Mouse (Mus musculus) brown adipose tissue, adult 24 weeks (tissue): ENCODE measurements around the gene Gm10337. TPM values are rescaled to one million over a fixed set of nuclear protein-coding genes. Genes with fewer than 3 reads are reported as not detected.

Experiments used
- H3K27ac ChIP-seq: fragments of 200-500 bp; replicated peaks from 2 replicates; pipeline ENCODE4 v1.5.1; 2012; ENCODE audit warnings: low read depth, mild to moderate bottlenecking, low read length
- H3K4me1 ChIP-seq: fragments of 200-500 bp; 2 replicates; pipeline ENCODE4 v1.6.1; 2012; ENCODE audit warnings: low read length, mixed read lengths; ENCODE audit not compliant: control insufficient read depth, insufficient read depth, insufficient read length
- H3K4me3 ChIP-seq: fragments of 200-500 bp; 2 replicates; pipeline ENCODE4 v1.5.1; 2012; ENCODE audit warnings: low read depth, mild to moderate bottlenecking, low read length, moderate library complexity; ENCODE audit not compliant: insufficient read depth
- polyA plus RNA-seq: library from polyadenylated mRNA; stranded (reverse); fragments of >200 nt; gene quantifications from 2 replicates; pipeline ENCODE4 v1.2.4, GENCODE M21; 2012; ENCODE audit not compliant: missing spikeins, insufficient read depth, insufficient read length

The Gm10337 gene
- polyA plus RNA-seq, 1 experiment: not detected

DNA sequence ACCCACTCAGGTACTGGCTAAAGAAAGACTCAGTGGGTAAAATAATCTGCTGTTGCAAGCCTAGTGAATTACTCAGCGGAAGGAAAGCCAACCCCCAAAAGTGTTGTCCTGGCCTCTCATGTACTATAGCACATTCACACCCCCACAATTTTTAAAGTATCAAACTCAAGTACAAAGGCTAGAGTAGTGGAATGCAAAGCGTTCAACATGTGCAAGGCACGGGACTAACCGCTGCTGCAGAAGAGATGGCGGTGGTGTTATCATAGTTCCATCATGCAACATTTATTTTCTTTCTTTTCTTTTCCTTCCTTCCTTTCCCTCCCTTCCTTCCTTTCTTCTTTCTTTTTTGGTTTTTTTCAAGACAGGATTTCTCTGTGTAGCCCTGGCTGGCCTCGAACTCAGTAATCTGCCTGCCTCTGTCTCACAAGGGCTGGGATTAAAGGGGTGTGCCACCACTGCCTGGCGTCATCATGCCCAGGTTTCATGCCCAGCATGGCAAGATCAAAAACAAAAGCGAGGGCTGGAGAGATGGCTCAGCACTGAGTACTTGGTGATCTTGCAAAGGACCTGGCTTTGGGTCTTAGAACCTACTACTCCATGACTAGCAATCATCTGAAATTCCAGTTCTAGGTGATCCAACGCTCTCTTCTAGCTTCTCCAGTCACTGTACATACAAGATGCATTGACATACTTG lies 2.4 kb downstream of the Gm10337 start:
- Histone ChIP-seq H3K4me3 (no peak overlapping the region), H3K27ac (no peak overlapping the region), H3K4me1 (no peaks in the 10 kb centered on the region; the same call in 1 of the 2 replicates)

DNA sequence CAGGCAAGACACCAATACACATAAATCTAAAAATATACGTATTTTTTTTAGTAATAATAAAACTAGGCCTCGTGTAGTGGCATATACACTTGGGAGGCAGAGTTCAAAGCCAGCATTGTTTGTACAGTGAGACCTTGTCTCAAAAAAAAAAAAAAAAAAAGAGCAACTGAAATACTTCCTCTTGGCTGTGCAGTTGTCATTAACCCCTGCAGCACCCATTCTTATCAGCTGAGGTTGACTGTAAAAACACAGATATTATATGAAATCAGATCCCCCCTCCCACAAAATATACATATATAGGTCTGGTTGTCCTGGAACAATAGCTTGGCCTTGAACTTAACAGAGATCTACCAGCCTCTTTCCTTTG lies 2.9 kb downstream of the Gm10337 start:
- no peak overlapping the region for H3K27ac ChIP-seq
- H3K4me3 ChIP-seq: no peak overlapping the region
- H3K4me1 ChIP-seq: no peaks in the 10 kb centered on the region; the same call in 1 of the 2 replicates

DNA sequence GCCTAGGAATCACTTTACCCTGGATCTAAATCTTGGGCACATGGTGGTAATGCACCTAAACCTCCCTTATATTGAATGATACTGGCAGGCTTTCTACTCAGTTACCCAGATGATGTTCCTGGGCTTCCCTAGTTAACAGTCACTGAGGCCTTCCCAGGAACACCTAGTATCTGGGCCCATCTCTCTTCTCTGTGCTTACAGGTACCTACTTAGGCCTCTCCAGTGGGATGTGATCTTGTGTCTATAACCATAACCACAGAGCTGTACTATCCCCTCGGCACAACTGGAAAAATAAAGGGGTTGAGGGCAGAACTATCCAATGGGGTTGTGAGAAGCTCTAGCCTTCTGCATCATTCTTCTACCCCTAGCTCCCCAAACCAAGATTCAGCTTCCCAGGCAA lies 3.3 kb downstream of the Gm10337 start:
- no peaks in the 10 kb centered on the region; the same call in 1 of the 2 replicates for H3K4me1 ChIP-seq
- no peak overlapping the region for H3K4me3 ChIP-seq
- no peak overlapping the region for H3K27ac ChIP-seq

DNA sequence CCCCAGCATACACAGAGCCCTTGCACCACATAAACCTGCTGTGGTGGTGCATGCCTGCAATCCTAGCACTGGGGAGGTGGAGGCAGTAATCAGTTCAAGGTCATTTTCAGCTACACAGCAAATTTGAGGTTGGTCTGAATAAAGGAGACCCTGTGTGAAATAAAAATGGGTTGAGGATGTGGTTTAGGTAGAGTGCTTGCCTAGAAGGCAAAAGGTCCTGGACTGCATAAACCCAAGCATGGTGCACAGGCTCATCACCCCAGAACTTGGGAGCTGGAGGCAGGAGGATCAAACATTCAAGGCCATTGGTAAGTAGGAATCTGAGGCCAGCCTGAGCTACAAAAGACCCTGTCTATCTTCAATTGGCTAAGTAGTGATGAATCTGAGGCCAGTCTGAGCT lies 4.0 kb downstream of the Gm10337 start:
- Histone ChIP-seq H3K4me3 (no peak overlapping the region), H3K4me1 (no peaks in the 10 kb centered on the region; the same call in 1 of the 2 replicates), H3K27ac (no peak overlapping the region)

DNA sequence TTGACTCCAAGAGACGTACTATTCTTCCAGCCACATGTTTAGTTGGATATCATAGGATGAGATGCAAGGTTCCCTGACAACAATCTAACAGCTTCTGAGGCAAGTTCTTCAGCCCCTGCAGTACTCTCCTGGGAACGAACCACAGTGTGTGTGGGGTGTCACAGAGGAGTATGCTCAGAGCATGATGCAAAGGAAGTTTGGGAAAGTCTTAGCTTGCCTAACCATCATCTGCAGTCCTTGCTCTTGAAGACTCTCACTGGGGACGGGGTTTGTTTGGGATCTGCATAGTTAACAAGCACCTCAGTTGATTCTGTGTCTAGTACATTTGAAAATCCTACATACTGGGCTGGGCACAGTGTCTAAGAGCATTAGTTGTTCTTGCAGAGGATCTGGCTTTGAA lies 4.8 kb downstream of the Gm10337 start:
- no peak overlapping the region for H3K27ac ChIP-seq

DNA sequence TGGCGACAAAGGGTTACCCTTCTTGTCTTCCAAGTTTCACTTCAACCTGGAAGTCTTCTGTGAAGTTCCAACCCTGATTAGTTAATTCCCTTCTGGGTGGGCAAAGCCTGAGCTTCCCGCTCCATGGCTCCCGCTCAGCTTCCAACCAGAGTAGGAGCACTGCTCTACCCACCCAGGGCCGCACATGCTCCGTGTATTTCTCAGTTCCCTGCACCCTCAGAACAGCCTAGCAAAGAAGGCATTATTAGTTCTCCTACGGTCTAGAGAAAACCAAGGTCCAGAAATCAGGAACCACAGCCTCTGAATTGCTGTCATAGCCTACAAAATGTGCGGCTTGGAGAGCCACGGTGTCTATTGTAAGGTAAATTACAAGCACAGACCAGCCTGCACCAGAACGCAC lies 6.6 kb downstream of the Gm10337 start:
- peak overlapping the region; percentile 68 for H3K4me3 ChIP-seq
- H3K27ac ChIP-seq: no peak overlapping the region
- H3K4me1 ChIP-seq: no peaks in the 10 kb centered on the region; the same call in 1 of the 2 replicates

More for the DNA sequence above, 4.8 kb downstream of the Gm10337 start:
- H3K4me1 ChIP-seq: no peaks in the 10 kb centered on the region; the same call in 1 of the 2 replicates
- no peak overlapping the region for H3K4me3 ChIP-seq

DNA sequence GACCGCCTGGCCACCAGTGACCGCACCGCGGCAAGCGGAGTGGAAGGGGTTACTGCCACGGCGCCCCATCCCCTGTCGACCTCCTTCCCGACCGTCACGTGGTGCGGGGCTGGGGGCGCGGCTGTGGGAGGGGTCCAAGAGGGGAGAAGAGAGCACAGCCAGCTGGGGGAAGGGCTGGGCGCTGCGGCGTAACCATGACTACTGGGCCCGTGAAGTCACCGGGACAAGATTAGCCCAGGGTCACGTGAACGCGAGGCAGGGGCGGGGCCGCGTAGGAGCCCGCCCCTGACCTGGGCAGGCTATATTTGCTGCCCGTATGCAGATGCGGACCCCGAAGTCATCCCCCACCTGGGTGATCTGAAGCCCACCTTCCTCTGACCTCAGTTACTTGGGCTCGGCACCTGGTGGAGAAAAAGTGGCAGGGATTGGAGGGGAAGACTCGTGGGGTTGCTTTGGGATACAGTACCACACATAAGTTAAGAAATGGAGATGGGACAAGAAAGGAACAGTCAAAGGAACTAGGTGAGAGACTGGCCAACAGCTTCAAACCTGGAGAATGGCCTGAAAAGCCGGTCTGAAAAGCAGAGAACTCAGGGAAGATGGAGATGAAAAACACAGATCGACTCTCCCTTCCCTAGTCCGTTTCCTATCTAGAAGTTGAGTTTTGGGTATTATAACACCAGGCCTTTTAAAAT lies 7.2 kb downstream of the Gm10337 start:
- no peak overlapping the region; the same call in 1 of the 2 replicates for H3K27ac ChIP-seq
- H3K4me1 ChIP-seq: no peaks in the 10 kb centered on the region; the same call in 1 of the 2 replicates
- H3K4me3 ChIP-seq: peak overlapping the region; percentile 68

DNA sequence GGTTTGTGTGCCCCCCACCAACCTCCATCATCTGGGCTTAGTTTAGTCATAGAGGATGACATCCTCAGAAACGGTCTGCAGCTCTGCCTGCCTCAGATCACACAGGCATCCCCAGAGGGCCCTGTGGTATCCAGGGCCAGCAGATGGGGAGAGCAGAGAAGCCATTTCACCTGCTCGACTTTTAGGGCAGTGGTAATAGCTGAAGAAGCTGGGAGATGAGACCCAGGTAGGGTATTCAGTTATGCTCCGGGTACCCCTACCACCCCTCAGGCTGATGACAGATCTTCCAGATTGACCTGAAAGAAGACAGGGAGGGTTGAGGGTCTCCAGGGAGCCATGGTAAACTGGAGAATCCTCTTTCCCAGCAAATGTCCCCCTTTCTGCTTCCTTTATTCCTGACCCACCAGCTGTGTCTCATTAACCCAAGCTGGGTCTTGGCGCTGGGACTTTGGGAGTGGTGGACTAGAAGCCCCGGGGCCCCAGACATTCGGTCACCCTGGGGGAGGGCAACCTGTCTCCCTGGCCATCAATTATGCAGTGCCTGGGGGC lies 7.8 kb downstream of the Gm10337 start:
- H3K4me3 ChIP-seq: peak overlapping the region; percentile 68
- H3K27ac ChIP-seq: no peak overlapping the region
- H3K4me1 ChIP-seq: peaks cover 4% of the 10 kb centered on the region; the same call in 1 of the 2 replicates

DNA sequence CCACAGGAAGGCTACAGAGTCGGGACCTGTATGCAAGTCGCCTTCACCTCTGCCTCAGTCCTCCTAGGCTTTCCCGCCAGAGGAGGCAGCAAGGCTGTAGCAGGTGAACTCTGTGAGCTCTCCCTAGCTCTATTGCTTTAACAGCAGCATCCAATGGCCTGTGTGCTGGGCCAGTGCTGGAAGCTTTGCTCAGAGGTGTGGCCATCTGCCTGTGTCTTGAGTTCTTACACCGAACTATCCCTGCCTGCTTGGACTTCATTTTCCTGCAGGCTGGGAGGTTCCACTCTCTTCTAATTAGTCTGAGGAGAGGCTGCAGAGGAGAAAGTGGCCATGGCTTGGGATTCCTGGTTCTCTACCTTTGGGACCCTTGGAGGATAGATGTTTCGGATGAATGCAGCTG lies 8.5 kb downstream of the Gm10337 start:
- no peak overlapping the region for H3K27ac ChIP-seq
- H3K4me3 ChIP-seq: no peak overlapping the region

DNA sequence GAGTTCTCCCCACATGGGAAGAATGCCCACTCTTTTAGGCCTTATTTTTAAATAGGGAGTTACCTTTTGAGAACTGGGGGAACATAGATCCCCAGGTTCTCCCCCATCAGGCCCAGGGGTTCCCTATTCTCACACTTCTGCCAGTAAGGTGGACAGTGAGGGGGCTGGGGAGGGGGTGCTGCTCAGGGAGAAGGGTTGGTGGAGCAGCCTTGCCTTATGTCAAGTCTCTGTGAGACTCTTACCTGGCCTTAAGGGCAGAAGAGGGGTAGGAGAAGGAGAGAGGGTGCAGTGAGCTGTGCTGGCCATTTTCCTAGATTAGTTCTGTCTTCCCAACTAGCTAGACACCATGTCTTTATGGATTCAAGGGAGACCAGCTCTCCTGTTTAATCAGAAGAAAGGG lies 8.9 kb downstream of the Gm10337 start:
- Histone ChIP-seq H3K4me3 (no peak overlapping the region), H3K4me1 (peaks cover 4% of the 10 kb centered on the region; the same call in 1 of the 2 replicates), H3K27ac (no peak overlapping the region)

More for the DNA sequence above, 8.5 kb downstream of the Gm10337 start:
- peaks cover 4% of the 10 kb centered on the region; the same call in 1 of the 2 replicates for H3K4me1 ChIP-seq

DNA sequence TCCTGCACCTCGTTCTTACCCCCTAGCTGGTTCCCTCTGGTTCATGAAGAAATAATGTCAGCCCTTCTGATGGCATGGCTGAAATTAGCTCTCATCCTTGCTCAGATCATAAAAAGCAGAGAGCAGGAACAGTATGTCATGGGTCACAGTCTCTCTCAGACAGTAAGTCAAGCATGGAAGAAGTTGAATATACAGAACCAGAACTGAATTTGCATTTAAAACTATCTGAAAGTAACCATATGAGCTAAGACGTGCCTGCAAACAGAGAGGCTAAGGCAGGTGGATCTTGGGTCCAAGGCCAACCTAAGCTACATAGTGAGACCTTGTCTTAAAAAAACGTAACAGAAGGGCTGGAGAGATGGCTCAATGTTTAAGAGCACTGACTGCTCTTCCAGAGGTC lies 9.5 kb downstream of the Gm10337 start:
- no peak overlapping the region for H3K4me3 ChIP-seq
- no peak overlapping the region for H3K27ac ChIP-seq
- peaks cover 4% of the 10 kb centered on the region; the same call in 1 of the 2 replicates for H3K4me1 ChIP-seq

DNA sequence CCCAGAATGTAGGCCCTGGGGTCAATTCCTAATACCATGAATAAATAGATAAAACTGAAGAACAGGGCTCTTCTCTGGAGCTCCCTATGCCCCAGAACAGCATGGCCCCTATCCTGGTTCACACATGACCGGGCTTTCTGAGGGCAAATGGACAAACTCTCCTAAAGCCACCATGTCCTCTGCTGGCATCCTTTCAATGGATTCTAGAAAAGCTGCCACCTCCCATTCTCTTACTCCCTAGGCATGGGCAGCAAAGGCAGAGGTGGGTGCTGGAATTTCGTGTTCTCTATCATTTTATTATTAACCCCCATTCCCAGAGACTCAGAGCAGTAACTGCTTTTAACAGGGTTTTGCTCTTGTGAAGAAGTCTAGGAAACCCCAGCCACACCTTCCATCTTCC lies 11.7 kb downstream of the Gm10337 start:
- no peak overlapping the region for H3K4me3 ChIP-seq
- H3K27ac ChIP-seq: no peak overlapping the region
- peaks cover 4% of the 10 kb centered on the region; the same call in 1 of the 2 replicates for H3K4me1 ChIP-seq

DNA sequence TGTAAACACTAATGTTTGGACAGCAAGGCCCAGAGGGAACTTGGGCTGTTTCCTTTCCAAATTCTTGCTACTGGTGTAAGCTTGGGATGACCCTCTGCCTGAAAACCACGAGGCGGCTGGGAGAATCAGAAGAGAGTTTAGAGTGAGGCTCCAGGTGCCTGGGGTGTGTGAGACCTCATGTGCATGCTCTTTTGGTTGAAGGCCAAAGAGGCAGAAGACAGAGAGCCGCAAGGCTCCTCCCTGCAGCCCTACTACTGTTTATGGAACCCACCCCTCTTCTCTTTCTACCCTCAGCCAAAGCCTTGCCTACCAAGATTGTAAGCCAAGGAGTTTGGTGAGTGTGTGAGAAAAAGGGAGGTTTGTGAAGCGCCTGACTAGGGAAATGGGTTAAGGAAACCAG lies 12.3 kb downstream of the Gm10337 start:
- peaks cover 4% of the 10 kb centered on the region; the same call in 1 of the 2 replicates for H3K4me1 ChIP-seq
- H3K27ac ChIP-seq: no peak overlapping the region
- H3K4me3 ChIP-seq: peak overlapping the region; percentile 67

DNA sequence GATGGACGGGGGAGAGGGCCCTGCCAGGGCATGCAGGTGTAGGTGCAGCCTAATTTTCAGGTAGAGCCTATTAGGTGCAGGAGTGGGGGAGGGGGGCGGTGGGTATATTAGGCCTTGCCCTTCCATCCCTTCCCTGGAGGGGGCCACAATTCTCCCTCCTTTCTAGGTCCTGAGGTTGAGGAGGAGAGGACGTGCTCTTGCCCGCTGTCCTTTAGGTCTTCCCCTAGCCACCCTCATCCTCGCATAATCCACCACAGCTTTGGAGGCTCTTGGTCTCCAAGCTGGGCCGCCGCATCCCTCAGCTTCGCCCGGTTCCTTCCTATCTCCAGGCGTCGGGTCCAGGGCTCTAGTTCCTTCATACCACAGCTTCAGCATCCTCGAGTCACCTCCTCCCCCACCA lies 12.8 kb downstream of the Gm10337 start:
- Histone ChIP-seq H3K4me1 (peaks cover 4% of the 10 kb centered on the region; the same call in 1 of the 2 replicates), H3K27ac (no peak overlapping the region)

DNA sequence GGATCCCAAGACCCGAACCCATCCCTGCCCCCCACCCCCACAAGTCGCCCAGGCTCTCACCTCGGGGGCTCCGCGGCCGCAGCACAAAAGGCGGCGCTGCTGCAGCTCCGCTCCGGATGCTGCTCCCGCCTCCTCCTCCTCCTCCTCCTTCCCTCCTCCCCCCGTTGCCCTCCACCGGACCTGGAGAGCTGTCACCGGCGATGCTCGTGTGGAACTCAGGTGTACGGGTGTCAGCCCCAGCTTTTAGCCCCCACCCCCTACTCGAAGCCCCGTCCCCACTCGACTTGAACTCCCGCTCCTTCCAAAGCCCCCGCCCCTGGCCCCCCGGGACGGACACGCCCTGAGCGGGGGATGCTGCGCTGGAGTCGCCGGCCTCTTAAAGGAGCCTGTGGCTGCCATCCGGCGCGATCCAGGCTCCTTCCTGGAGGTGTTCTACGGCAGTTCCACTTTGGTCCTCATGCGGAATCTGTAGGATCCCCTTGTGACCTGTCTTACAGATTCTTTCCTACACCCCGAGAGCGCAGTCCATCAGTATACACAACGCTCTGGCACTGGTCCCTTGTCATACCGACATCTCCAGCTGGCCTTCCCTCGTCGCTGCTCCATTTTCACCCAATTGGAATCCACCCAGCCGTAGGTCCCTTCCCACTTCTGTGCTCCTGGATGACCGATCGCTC lies 13.3 kb downstream of the Gm10337 start, which contains the start of gene Map3k12:
TSS of gene Map3k12 (minus strand) at position 337 of the 677 bp plus-strand sequence.
- Histone ChIP-seq H3K4me3 (peak within 1 kb of the TSS; percentile 67), H3K27ac (peak within 1 kb of the TSS; percentile 90), H3K4me1 (peaks cover 4% of the 10 kb centered on the region; the same call in 1 of the 2 replicates)

More for the DNA sequence above, 12.8 kb downstream of the Gm10337 start:
- H3K4me3 ChIP-seq: peak overlapping the region; percentile 67
